Mouse (Mus musculus) ES-Bruce4 (cell line): ENCODE data around the gene Pisd. TPM values are rescaled to one million over a fixed set of nuclear protein-coding genes. Genes with fewer than 3 reads are reported as not detected.
"Not testable (repeated sequence)": the region's sequence is repeated elsewhere in the genome, so short reads cannot be mapped to it uniquely, and the experiment has no call there.

Source experiments
- H3K27ac ChIP-seq: 2 replicates; pipeline ENCODE4 v1.5.1; 2012; ENCODE audit warnings: low read length, inconsistent platforms; ENCODE audit not compliant: insufficient read depth
- H3K27me3 ChIP-seq: 2 replicates; pipeline ENCODE4 v1.6.1; 2012; ENCODE audit warnings: mild to moderate bottlenecking, low read length, inconsistent platforms; ENCODE audit not compliant: control insufficient read depth, poor library complexity, insufficient read depth, severe bottlenecking
- H3K36me3 ChIP-seq: 2 replicates; pipeline ENCODE4 v1.6.1; 2012; ENCODE audit warnings: inconsistent platforms, mild to moderate bottlenecking, low read length, moderate library complexity; ENCODE audit not compliant: control insufficient read depth, poor library complexity, insufficient read depth, severe bottlenecking
- H3K4me1 ChIP-seq: one replicate; pipeline ENCODE4 v1.8.1; 2011; ENCODE audit warnings: low read length; ENCODE audit not compliant: control insufficient read depth, insufficient read depth
- H3K4me3 ChIP-seq: 2 replicates; pipeline ENCODE4 v1.5.1; 2011; ENCODE audit warnings: low read depth, mild to moderate bottlenecking, low read length
- H3K9ac ChIP-seq: 2 replicates; pipeline ENCODE4 v1.6.1; 2012; ENCODE audit warnings: low read depth, mild to moderate bottlenecking, inconsistent platforms; ENCODE audit not compliant: poor library complexity, severe bottlenecking
- H3K9me3 ChIP-seq: replicated peaks from 2 replicates; pipeline ENCODE4 v1.6.1; 2012; ENCODE audit warnings: mild to moderate bottlenecking, low read length, inconsistent platforms; ENCODE audit not compliant: control insufficient read depth, poor library complexity, insufficient read depth, severe bottlenecking
- CTCF ChIP-seq: IDR thresholded peaks from one replicate; pipeline ENCODE4 v1.8.1; 2011; ENCODE audit warnings: low read depth, low read length
- EP300 ChIP-seq: IDR thresholded peaks from 2 replicates; pipeline ENCODE4 v1.6.1; 2011; ENCODE audit warnings: low read depth, low read length; ENCODE audit not compliant: insufficient read depth
- POLR2A ChIP-seq: IDR thresholded peaks from one replicate; pipeline ENCODE4 v1.8.1; 2011; ENCODE audit warnings: low read length; ENCODE audit not compliant: insufficient read depth
- polyA plus RNA-seq: library from polyadenylated mRNA; stranded (reverse); fragments of >200 nt; gene quantifications from 2 replicates; pipeline ENCODE4 v1.2.4, GENCODE M21; 2011; ENCODE audit warnings: low read depth; ENCODE audit not compliant: missing spikeins, insufficient read depth, insufficient read length

The Pisd gene
- 59.0 and 65.7 TPM in 2 replicates for polyA plus RNA-seq

- Histone ChIP-seq H3K4me3 (peak within 1 kb of the TSS; percentile 91), H3K9ac (peak within 1 kb of the TSS; percentile 51), H3K36me3 (peaks cover 6% of the 10 kb centered on the region), H3K4me1 (no peaks in the 10 kb centered on the region), H3K9me3 (no peaks in the 10 kb centered on the region), H3K27me3 (no peaks in the 10 kb centered on the region), H3K27ac (peak within 1 kb of the TSS; percentile 7; the same call in 1 of the 2 replicates)
- TF ChIP-seq POLR2A (peak; percentile 35), EP300 (no peak), CTCF (peak; percentile 25)
These were observed at the start of gene Pisd for GRCm38 (mm10) chr5:32785313-32785915. Gene Pisd, minus strand, starts transcription at chr5:32785646.

DNA sequence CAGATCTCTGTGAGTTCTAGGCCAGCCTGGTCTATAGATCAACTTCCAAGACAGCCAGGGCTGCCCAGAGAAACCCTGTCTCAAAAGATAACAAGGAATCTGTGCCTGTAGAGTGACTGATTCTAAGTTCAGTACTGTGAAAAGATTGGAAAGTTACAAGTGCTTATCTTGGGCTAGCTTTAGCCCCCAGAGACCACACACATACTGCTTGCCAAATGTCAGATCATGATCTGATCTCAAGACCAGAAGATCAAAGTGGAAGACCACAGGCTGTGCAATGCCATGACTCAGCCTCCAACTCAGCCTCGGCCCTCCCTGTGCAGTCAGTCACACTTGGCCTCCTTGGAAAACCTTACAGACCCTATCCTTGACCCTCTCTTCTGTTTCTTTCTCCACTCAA lies 49.1 kb upstream of the Pisd start:
- Histone ChIP-seq H3K27ac (no peak overlapping the region), H3K36me3 (peaks cover 55% of the 10 kb centered on the region), H3K9ac (no peak overlapping the region), H3K4me1 (no peaks in the 10 kb centered on the region), H3K9me3 (no peaks in the 10 kb centered on the region), H3K27me3 (no peaks in the 10 kb centered on the region), H3K4me3 (no peak overlapping the region)
- TF ChIP-seq CTCF, result no peak
- TF ChIP-seq POLR2A, result no peak
- no peak for TF ChIP-seq EP300

- H3K36me3 ChIP-seq, result peaks cover 56% of the 10 kb centered on the region
These were observed 44.6 kb upstream of the Pisd start for GRCm38 (mm10) chr5:32830054-32830453.

GRCm38 (mm10) chr5:32828766-32829165 lies 43.3 kb upstream of the Pisd start:
- H3K36me3 ChIP-seq, result peaks cover 52% of the 10 kb centered on the region
- not testable (repeated sequence) for H3K4me1 ChIP-seq, H3K9me3 ChIP-seq, H3K27ac ChIP-seq, H3K4me3 ChIP-seq, H3K27me3 ChIP-seq, H3K9ac ChIP-seq

More at GRCm38 (mm10) chr5:32830054-32830453, 44.6 kb upstream of the Pisd start:
- Histone ChIP-seq H3K4me1 (no peaks in the 10 kb centered on the region), H3K27ac (no peak overlapping the region), H3K9me3 (no peaks in the 10 kb centered on the region), H3K9ac (no peak overlapping the region), H3K27me3 (no peaks in the 10 kb centered on the region), H3K4me3 (no peak overlapping the region)
- TF ChIP-seq CTCF (no peak), POLR2A (no peak), EP300 (no peak)

- no peaks in the 10 kb centered on the region for H3K27me3 ChIP-seq
- H3K9me3 ChIP-seq, result no peaks in the 10 kb centered on the region
- no peak within 1 kb of the TSS for H3K9ac ChIP-seq
- H3K36me3 ChIP-seq, result peaks cover 42% of the 10 kb centered on the region
- TF ChIP-seq POLR2A (no peak), EP300 (no peak), CTCF (no peak)
- H3K4me1 ChIP-seq, result no peaks in the 10 kb centered on the region
- H3K27ac ChIP-seq, result no peak within 1 kb of the TSS
- H3K4me3 ChIP-seq, result no peak within 1 kb of the TSS
These were observed 41.6 kb upstream of the Pisd start, which contains the start of gene Gm20671 for GRCm38 (mm10) chr5:32827009-32827408. Gene Gm20671, minus strand, starts transcription at chr5:32827109.

- Histone ChIP-seq H3K27ac (no peak overlapping the region), H3K9me3 (no peaks in the 10 kb centered on the region), H3K4me1 (no peaks in the 10 kb centered on the region), H3K9ac (no peak overlapping the region), H3K4me3 (no peak overlapping the region), H3K27me3 (no peaks in the 10 kb centered on the region), H3K36me3 (peaks cover 36% of the 10 kb centered on the region)
- no peak for TF ChIP-seq EP300
- TF ChIP-seq POLR2A, result no peak
- TF ChIP-seq CTCF, result no peak
These were observed 35.0 kb upstream of the Pisd start for GRCm38 (mm10) chr5:32820471-32820870.
